Mouse (Mus musculus) neural tube, embryonic 14.5 days (tissue): Measurements from ENCODE around the gene Supt16. TPM values are rescaled to one million over a fixed set of nuclear protein-coding genes. Genes with fewer than 3 reads are reported as not detected.

Experiments
- ATAC-seq: fragments of 200-750 bp; cut with Nextera tagmentation; 2 replicates; pipeline ENCODE4 v1.8.0; 2017; ENCODE audit warnings: low read depth, mild to moderate bottlenecking, moderate TSS enrichment, moderate library complexity
- H3K27ac ChIP-seq: fragments of 300-500 bp; sonication (generic); 2 replicates; pipeline ENCODE4 v1.5.1; 2014; ENCODE audit warnings: low read depth, mild to moderate bottlenecking, control low read depth, low read length, moderate library complexity, mixed read lengths
- H3K27me3 ChIP-seq: fragments of 300-500 bp; sonication (generic); 2 replicates; pipeline ENCODE4 v1.6.1; 2014; ENCODE audit warnings: low read length; ENCODE audit not compliant: control insufficient read depth, insufficient read depth
- H3K36me3 ChIP-seq: fragments of 300-500 bp; sonication (generic); 2 replicates; pipeline ENCODE4 v1.6.1; 2014; ENCODE audit warnings: low read length, mixed read lengths; ENCODE audit not compliant: control insufficient read depth, insufficient read depth
- H3K4me1 ChIP-seq: fragments of 300-500 bp; sonication (generic); 2 replicates; pipeline ENCODE4 v1.6.1; 2014; ENCODE audit warnings: low read length; ENCODE audit not compliant: control insufficient read depth, insufficient read depth
- H3K4me2 ChIP-seq: fragments of 300-500 bp; sonication (generic); 2 replicates; pipeline ENCODE4 v1.6.1; 2014; ENCODE audit warnings: mild to moderate bottlenecking, low read depth, low read length, control low read depth
- H3K4me3 ChIP-seq: fragments of 300-500 bp; sonication (generic); 2 replicates; pipeline ENCODE4 v1.5.1; 2014; ENCODE audit warnings: low read depth, low read length, control low read depth, mixed read lengths
- H3K9ac ChIP-seq: fragments of 300-500 bp; sonication (generic); replicated peaks from 2 replicates; pipeline ENCODE4 v1.6.1; 2014; ENCODE audit warnings: low read depth, mild to moderate bottlenecking, control low read depth, low read length, mixed read lengths
- H3K9me3 ChIP-seq: fragments of 300-500 bp; sonication (generic); 2 replicates; pipeline ENCODE4 v1.6.1; 2016; ENCODE audit warnings: low read length; ENCODE audit not compliant: control insufficient read depth
- WGBS: fragments of 180-500 bp; shearing (Covaris S2); extraction: QIAGEN DNeasy Blood & Tissue Kit; methylation state at CpG from one replicate; pipeline ENCODE4 v1.1.7; 2014; 5-methylcytosine and 5-hydroxymethylcytosine counted together
- polyA plus RNA-seq: library from polyadenylated mRNA; unstranded; fragments of >200 nt; fragmentation: Nextera tagmentation; extraction: Ambion mirVana; gene quantifications from 2 replicates; pipeline ENCODE4 v1.2.1, GENCODE M21; 2014

The Supt16 gene
- polyA plus RNA-seq: 43.6 and 61.4 TPM in 2 replicates

DNA sequence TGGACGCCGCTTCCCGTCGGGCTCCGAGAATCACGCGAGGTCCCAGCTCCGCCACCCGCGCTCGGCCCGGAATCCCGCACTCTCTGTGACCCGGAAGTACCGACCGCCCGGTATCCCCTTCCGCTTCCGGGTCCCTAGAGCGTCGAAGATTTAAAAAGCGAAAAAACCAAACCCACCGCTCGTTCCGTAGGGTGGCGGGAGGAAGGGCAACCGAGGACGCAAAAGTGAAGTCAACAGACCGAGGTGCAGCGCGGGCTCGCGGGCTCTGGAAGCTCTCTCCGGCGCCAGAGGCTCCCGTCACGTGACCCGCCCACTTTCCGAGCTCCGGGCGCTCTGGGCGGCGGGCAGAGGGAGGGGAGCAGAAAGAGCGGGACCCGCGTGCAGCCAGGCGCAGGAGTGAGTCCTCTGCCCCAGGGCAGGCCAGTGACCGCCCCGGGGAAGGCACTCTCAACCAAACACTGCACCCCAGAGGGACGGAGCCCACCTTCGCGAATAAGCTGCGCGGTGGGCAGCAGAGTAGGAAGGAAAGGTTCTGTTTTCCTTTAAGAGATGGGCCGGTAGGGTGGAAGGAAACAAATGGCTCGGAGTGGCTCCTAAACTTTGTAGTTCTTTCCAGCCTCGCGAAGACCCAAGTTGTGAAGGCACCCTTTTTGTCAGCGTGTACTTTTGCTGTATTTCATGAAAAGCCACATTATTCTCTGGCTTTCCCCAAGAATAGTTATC, at the start of gene Supt16:
TSS of gene Supt16 (minus strand) at position 261 of the 723 bp plus-strand sequence.
- Histone ChIP-seq H3K27ac (peak within 1 kb of the TSS; percentile 94), H3K27me3 (peaks cover 4% of the 10 kb centered on the region; the same call in 1 of the 2 replicates), H3K4me1 (peaks cover 8% of the 10 kb centered on the region), H3K9me3 (no peaks in the 10 kb centered on the region), H3K9ac (peak within 1 kb of the TSS; percentile 94), H3K36me3 (peaks cover 24% of the 10 kb centered on the region), H3K4me3 (peak within 1 kb of the TSS; percentile 100), H3K4me2 (peak within 1 kb of the TSS; percentile 88)
- ATAC-seq: peak; percentile 98
- WGBS: 0% methylated on average over 58 of the region's 59 CpGs

DNA sequence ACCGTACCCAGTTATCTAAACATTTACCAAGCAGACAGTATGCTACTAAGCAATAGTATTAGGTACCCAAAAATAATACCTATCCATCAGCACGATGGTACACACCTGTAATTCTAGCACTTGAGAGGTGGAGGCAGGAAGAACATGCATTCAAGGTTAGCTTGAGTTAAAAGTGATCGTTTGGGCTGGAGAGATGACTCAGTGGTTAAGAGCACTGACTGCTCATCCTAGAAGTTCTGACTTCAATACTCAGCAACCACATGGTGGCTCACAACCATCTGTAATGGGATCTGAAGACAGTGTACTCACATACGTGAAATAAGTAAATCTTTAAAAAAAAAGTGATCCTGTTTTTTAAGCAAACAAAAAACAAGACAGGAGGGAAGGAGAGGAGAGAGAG, 48.9 kb upstream of the Supt16 start:
- 83% methylated on average over 4 of the region's 4 CpGs for WGBS

DNA sequence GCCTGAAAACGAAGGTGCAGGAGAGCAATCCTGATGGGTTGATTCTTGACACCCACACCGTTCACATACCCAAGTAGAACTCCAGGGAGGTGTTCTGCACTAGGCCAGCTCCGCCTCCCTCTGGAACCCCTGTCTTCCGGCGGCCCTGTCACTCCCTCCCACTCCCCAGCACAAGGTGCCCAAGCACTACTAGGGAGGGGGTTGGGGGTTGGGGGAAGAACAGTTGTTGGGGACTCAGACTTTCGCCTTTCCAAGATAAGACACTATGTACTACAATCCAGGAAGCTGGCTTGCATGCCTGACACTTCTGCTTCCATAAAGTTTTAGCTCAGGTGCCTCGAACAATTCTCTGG, 47.5 kb upstream of the Supt16 start:
- ATAC-seq: no peak; the same call in 1 of the 2 replicates
- 15% methylated on average over 7 of the region's 7 CpGs for WGBS
- Histone ChIP-seq H3K4me1 (peaks cover 8% of the 10 kb centered on the region; the same call in 1 of the 2 replicates), H3K36me3 (no peaks in the 10 kb centered on the region), H3K27me3 (no peaks in the 10 kb centered on the region), H3K4me2 (peak overlapping the region; percentile 66), H3K4me3 (peak overlapping the region; percentile 56), H3K9ac (peak overlapping the region; percentile 58), H3K27ac (peak overlapping the region; percentile 58), H3K9me3 (no peaks in the 10 kb centered on the region)

More for the DNA sequence above, 48.9 kb upstream of the Supt16 start:
- H3K4me3 ChIP-seq: no peak overlapping the region
- H3K9me3 ChIP-seq: no peaks in the 10 kb centered on the region
- H3K36me3 ChIP-seq: no peaks in the 10 kb centered on the region
- no peaks in the 10 kb centered on the region for H3K27me3 ChIP-seq
- no peak overlapping the region for H3K4me2 ChIP-seq
- H3K9ac ChIP-seq: no peak overlapping the region
- H3K4me1 ChIP-seq: peaks cover 8% of the 10 kb centered on the region; the same call in 1 of the 2 replicates
- ATAC-seq: no peak
- H3K27ac ChIP-seq: no peak overlapping the region

DNA sequence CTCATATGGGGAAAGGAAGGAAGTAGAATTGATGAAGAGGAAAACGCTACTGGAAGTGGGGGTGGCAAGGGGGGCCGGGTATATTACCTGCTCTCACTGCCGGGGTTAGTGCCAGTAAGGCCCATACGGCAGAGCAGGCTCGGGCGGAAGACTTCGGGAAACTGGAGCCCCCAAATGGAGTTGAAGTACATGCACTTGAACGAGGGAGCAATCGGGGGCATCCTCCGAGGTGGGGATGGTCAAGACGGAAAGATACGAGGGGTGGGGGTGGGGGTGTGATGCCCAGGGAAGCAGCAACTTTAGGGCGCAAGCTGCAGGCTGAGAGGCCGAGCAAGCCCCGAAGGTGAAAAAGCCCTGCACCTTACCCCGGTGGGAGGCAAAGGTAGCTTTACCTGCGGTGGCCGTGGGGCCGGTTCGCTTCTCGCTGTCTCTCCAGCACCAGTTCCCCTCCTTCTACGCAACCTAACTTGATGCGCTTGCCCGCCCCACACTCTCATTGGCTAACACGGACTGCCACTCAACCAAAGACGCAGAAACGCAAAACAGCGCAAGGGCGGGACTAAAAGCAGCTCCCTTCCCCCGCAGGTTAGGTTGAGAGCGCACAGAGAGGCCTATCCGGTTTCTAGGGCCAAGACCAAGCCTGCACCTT, 46.9 kb upstream of the Supt16 start:
- WGBS: under 1% methylated on average over 32 of the region's 32 CpGs
- H3K36me3 ChIP-seq: no peaks in the 10 kb centered on the region
- peak overlapping the region; percentile 58 for H3K9ac ChIP-seq
- ATAC-seq: peak; percentile 100
- H3K4me2 ChIP-seq: peak overlapping the region; percentile 66
- peak overlapping the region; percentile 56 for H3K4me3 ChIP-seq
- H3K27ac ChIP-seq: peak overlapping the region; percentile 58
- H3K4me1 ChIP-seq: peaks cover 8% of the 10 kb centered on the region; the same call in 1 of the 2 replicates
- H3K9me3 ChIP-seq: no peaks in the 10 kb centered on the region
- no peaks in the 10 kb centered on the region for H3K27me3 ChIP-seq

DNA sequence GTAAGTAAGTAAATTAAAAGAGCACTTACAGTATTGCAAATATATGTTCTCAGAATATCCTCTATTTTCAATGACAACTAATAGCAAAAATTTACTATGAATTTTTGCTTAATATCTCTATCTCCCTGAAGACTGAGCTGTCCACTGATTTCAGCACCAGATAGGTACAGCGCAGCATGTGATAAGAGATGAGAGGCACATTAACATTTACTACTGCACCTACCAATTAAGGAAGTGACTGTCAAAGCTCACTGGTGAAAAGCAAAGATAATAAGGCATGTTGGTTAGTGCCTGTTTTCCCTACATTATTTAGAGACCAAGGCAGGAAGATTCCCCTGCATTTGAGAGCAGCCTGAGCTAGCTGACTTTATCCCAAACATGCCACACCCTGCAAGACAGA, 39.0 kb upstream of the Supt16 start:
- H3K4me2 ChIP-seq: no peak overlapping the region
- ATAC-seq: no peak
- no peak overlapping the region for H3K27ac ChIP-seq
- peaks cover 51% of the 10 kb centered on the region for H3K36me3 ChIP-seq
- H3K9ac ChIP-seq: no peak overlapping the region
- H3K9me3 ChIP-seq: no peaks in the 10 kb centered on the region
- 100% methylated on average over 1 of the region's 1 CpGs for WGBS
- H3K27me3 ChIP-seq: no peaks in the 10 kb centered on the region
- H3K4me1 ChIP-seq: no peaks in the 10 kb centered on the region
- no peak overlapping the region for H3K4me3 ChIP-seq

DNA sequence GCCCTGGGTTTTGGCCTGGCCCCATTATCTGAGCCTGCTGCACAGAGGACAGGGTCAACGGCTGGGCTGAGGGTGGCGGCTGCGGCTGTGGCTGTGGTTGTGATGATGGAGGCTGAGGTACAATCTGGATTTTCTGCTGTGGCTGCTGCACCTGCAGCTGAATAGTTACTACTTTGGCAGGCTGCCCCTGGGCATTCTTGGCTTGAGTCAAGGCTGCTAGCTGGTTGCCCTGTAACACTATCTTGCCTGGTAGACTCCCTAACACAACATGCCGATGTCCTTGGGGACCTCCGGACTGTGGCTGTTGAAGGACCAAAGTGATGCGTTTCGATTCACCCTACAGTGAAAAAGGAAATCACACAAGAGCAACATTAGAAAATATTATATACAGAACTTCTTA, 37.9 kb upstream of the Supt16 start:
- no peak for ATAC-seq
- Histone ChIP-seq H3K9ac (no peak overlapping the region), H3K4me1 (no peaks in the 10 kb centered on the region), H3K4me3 (no peak overlapping the region), H3K36me3 (peaks cover 61% of the 10 kb centered on the region), H3K4me2 (no peak overlapping the region), H3K9me3 (no peaks in the 10 kb centered on the region), H3K27ac (no peak overlapping the region), H3K27me3 (no peaks in the 10 kb centered on the region)
- WGBS: 91% methylated on average over 7 of the region's 7 CpGs

DNA sequence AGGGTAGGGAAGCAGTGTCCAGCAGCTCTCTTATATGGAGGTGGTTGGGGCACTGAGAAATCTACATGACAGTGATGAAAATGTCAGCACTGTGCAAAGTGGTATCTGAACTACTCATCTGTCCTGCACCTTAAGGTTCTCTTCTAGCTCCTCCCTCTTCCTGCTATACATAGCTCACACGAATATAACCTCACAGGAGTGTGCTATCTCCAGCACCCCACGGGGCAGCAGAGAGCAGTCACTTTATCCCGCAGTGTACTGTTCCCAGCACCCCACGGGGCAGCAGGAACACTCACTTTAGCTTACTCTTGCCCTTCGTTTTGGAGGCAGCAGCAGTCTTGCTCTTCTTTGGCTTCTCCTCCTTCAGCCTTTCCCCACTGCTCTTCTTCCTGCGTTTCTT, 35.0 kb upstream of the Supt16 start:
- Histone ChIP-seq H3K27ac (no peak overlapping the region), H3K4me3 (no peak overlapping the region), H3K4me1 (no peaks in the 10 kb centered on the region), H3K36me3 (peaks cover 80% of the 10 kb centered on the region), H3K27me3 (no peaks in the 10 kb centered on the region), H3K4me2 (no peak overlapping the region), H3K9ac (no peak overlapping the region), H3K9me3 (no peaks in the 10 kb centered on the region)
- ATAC-seq: no peak
- WGBS: 88% methylated on average over 6 of the region's 6 CpGs

DNA sequence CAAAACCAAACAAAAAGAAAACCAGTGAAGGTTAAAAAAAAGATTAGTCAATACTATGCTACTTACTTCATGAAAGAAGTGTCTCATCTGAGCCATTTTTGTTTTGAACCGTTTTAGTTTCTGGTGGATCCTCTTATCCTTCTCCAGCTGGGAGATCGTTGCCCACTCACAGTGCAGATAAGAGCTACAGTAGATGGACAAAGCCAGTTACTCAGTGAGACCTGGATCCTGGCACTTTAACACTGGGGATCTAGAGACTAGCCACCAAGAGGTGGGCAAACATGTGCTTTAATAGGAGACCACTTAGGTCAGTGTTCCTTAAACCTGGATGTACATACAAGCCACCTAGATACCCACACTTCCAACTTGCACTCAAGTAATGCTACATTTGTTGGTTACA, 28.8 kb upstream of the Supt16 start:
- no peak overlapping the region for H3K4me3 ChIP-seq
- peaks cover 81% of the 10 kb centered on the region for H3K36me3 ChIP-seq
- 96% methylated on average over 2 of the region's 2 CpGs for WGBS
- no peaks in the 10 kb centered on the region for H3K27me3 ChIP-seq
- no peak overlapping the region for H3K27ac ChIP-seq
- no peak overlapping the region for H3K4me2 ChIP-seq
- H3K9ac ChIP-seq: no peak overlapping the region
- H3K4me1 ChIP-seq: no peaks in the 10 kb centered on the region
- ATAC-seq: no peak
- H3K9me3 ChIP-seq: no peaks in the 10 kb centered on the region

DNA sequence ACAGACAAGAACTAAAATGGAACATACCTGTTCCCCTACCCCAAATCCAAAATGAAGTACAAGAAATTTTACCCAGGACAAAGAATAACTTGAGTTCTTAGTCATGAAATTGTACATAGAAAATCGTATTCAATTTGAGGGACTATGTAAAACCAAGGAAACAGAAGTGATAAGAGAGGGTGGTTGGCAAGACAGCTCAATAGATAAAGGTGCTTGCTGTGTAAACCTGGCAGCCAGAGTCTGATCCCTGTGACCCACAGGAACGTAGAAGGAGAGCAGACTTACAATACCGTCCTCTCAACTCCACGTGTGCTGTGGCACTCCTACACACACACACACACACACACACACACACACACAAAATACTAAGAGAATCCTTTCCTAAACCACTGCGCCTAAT, 20.0 kb upstream of the Supt16 start:
- 98% methylated on average over 5 of the region's 5 CpGs for WGBS
- Histone ChIP-seq H3K27ac (no peak overlapping the region), H3K4me1 (no peaks in the 10 kb centered on the region), H3K36me3 (peaks cover 84% of the 10 kb centered on the region), H3K4me2 (no peak overlapping the region), H3K27me3 (no peaks in the 10 kb centered on the region), H3K9me3 (no peaks in the 10 kb centered on the region), H3K4me3 (no peak overlapping the region), H3K9ac (no peak overlapping the region)
- no peak for ATAC-seq
